Comparison of ENCODE assay signal across 8 mouse cellular contexts in the genomic region with DNA sequence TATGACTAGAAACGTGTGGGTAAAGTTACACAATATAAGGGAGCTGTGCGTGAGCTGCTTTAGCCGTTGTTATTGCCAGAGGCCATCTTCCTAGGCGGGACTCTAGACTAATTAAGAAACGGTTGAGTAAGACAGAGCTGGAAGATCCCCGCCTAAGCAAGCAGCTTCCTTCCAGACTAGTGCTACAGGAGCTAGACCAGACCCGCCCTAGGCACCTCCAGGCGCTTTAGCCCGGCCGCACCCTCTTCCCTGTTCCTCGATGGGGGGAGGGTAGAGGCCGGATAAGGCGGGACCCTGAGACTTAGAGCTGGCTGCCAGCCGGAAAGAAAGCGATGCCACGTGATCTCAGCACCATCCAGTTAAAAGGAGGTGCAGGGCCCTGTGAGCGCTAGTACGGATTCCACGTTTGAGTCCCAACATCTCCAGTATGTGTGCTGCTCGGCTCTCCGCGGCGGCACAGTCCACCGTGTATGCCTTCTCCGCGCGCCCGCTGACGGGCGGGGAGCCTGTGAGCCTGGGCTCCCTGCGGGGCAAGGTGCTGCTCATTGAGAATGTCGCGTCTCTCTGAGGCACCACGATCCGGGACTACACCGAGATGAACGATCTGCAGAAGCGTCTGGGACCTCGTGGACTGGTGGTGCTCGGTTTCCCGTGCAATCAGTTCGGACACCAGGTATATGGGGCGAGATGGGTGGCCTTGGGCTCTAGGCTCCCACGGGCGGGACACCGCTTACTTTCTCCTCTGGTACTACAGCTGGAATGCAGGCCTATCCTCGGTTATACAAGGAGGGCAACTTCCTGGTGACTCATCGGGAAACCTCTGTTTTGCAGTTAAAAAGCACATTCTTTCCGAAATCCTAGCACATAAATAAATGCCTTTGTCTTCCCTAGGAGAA. TPM values are rescaled to one million over a fixed set of nuclear protein-coding genes. Genes with fewer than 3 reads are reported as not detected.
DNase-seq lines count a peak whose midpoint lies in the region; ATAC-seq lines count a peak whose summit lies in the region.

A gene (plus strand): TSS at position 18 of the 896 bp plus-strand sequence.

- DNase-seq in WW6 (ENCODE audit: low read depth, low spot score) = peak; percentile 96
- DNase-seq in cerebellum, postnatal 4 days (ENCODE audit: low spot score in 2 of 2) = peak; percentile 64 to 83
- DNase-seq in gastrocnemius, adult 18-20 months (ENCODE audit: low spot score) = peak; percentile 91
- DNase-seq in left cerebral cortex, adult 18-20 months (ENCODE audit: low spot score in 2 of 2) = peak; percentile 76 to 81
- DNase-seq in right cerebral cortex, adult 18-20 months = peak; percentile 88
- DNase-seq in urinary bladder, postnatal 10 days (ENCODE audit: low spot score) = peak; percentile 67

- peak; percentile 98 for ATAC-seq in hindbrain, embryonic 16.5 days

- peak within 1 kb of the TSS; percentile 76 for H3K9ac ChIP-seq in hindbrain, embryonic 16.5 days (ENCODE audit: low read depth, low read length)

- peak within 1 kb of the TSS; percentile 81 for H3K4me2 ChIP-seq in hindbrain, embryonic 16.5 days (ENCODE audit: low read length)

- no peaks in the 10 kb centered on the region for H3K27me3 ChIP-seq in hindbrain, embryonic 16.5 days (replicated peaks; ENCODE audit: control insufficient read depth, insufficient read depth, low read length)

- peaks cover 13% of the 10 kb centered on the region for H3K36me3 ChIP-seq in hindbrain, embryonic 16.5 days (ENCODE audit: control insufficient read depth, insufficient read depth, low read length)
- peaks cover 13% of the 10 kb centered on the region; the same call in 1 of the 2 replicates for H3K36me3 ChIP-seq in macrophage (ENCODE audit: inconsistent target)

- H3K9me3 ChIP-seq in hindbrain, embryonic 16.5 days (ENCODE audit: control insufficient read depth, low read length) = no peaks in the 10 kb centered on the region

- peaks cover 43% of the 10 kb centered on the region for H3K79me2 ChIP-seq in macrophage (ENCODE audit: inconsistent target)

- H3K27ac ChIP-seq in hindbrain, embryonic 16.5 days (ENCODE audit: low read depth, low read length) = peak within 1 kb of the TSS; percentile 84
- peak within 1 kb of the TSS; percentile 98 for H3K27ac ChIP-seq in macrophage

- under 1% methylated on average over 49 of the region's 49 CpGs for WGBS in hindbrain, embryonic 16.5 days
- WGBS in macrophage (ENCODE audit: missing documents) = under 1% methylated on average over 47 of the region's 49 CpGs

- peaks cover 12% of the 10 kb centered on the region for H3K4me1 ChIP-seq in hindbrain, embryonic 16.5 days (ENCODE audit: control insufficient read depth, insufficient read depth, low read depth, low read length)

- H3K4me3 ChIP-seq in hindbrain, embryonic 16.5 days (ENCODE audit: low read length) = peak within 1 kb of the TSS; percentile 71
- peak within 1 kb of the TSS; percentile 90 for H3K4me3 ChIP-seq in macrophage (ENCODE audit: inconsistent target)

RNA-seq across cellular contexts. Expression of the gene that starts here (rescaled TPM):
- 10 to 100 TPM; 63.2 to 67.5 TPM for total RNA-seq in gastrocnemius, adult 18-20 months (2021)
- 451 and 453 TPM in 2 replicates for polyA plus RNA-seq in hindbrain, embryonic 16.5 days (2015; fragmentation: Nextera tagmentation; extraction: Ambion mirVana)
- 100 to 1,000 TPM in 1 of 2 experiments, 10 to 100 TPM in 1; 99.8 to 110 TPM for total RNA-seq in left cerebral cortex, adult 18-20 months (2021)
- total RNA-seq in macrophage (2018; cell fraction: chromatin; rRNA removed) = 100 to 1,000 TPM in 7 of 26 experiments, 10 to 100 TPM in 19; 27.3 to 289 (median 62.9) TPM
- 1,000 to 10,000 TPM in 17 of 26 experiments, 100 to 1,000 TPM in 9; 803 to 2,239 (median 1,314) TPM for total RNA-seq in macrophage (2018; cell fraction: cytosol; rRNA removed)
- 100 to 1,000 TPM; 143 to 499 (median 274) TPM for total RNA-seq in macrophage (2018; cell fraction: nucleus; rRNA removed)
- polyA plus RNA-seq in macrophage (2018) = 944 to 2,094 TPM (median 1,300 TPM) in 3 replicates

Comparison
In these comparisons a context has a peak if more than half of its experiments do, and no peak if none do; other contexts are left out.
1. Peak in every context shown above with its lines: DNase-seq, ATAC-seq, H3K4me3 ChIP-seq and H3K27ac ChIP-seq.